Mouse (Mus musculus): ENCODE results near the gene 9130213A22Rik.
"Not testable (repeated sequence)": the region's sequence is repeated elsewhere in the genome, so short reads cannot be mapped to it uniquely, and the experiment has no call there.

Gene 9130213A22Rik

DNA sequence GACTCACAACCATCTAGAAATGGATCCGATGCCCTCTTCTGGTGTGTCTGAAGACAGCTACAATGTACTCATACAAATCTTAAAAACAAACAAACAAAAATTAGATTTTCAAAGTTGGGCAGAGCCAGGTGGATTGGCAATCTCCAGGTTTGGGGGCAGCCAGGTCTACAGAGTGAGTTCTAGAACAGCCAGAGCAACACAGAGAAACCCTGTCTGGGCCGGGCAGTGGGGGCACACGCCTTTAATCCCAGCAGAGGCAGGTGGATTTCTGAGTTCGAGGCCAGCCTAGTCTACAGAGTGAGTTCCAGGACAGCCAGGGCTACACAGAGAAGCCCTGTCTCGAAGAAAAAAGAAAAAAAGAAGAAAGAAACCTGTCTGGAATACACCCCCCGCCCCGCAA, 28.5 kb downstream of the 9130213A22Rik start:
- DNase-seq (ENCODE audit: low spot score in 2 of 2): not testable (repeated sequence)

DNA sequence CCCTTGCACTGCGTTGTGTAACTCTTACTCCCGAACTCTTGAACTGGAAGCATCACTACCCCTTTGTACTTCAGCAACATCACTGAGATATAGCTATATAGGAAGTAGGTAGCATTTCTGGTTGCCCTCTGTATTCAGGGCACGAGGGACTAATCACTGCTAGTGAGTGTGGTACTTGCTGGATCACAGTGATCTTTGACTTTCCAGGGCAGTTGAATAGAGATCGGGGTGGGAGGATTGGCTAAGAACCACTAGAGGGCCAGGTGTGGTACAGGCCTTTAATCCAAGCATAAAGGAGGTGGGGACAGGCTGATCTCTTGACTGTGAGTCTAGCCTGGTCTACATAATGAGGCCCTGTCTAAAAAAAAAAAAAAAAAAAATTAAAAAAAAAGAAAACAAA, 29.5 kb downstream of the 9130213A22Rik start:
- no peak for DNase-seq (ENCODE audit: low spot score in 2 of 2)

- DNase-seq (ENCODE audit: low spot score in 2 of 2): peak; percentile 95
Observed at GRCm38 (mm10) chr11:69092386-69092751, 30.0 kb downstream of the 9130213A22Rik start.

GRCm38 (mm10) chr11:69091566-69092385, 30.6 kb downstream of the 9130213A22Rik start:
- DNase-seq (ENCODE audit: low spot score in 2 of 2): no peak

DNA sequence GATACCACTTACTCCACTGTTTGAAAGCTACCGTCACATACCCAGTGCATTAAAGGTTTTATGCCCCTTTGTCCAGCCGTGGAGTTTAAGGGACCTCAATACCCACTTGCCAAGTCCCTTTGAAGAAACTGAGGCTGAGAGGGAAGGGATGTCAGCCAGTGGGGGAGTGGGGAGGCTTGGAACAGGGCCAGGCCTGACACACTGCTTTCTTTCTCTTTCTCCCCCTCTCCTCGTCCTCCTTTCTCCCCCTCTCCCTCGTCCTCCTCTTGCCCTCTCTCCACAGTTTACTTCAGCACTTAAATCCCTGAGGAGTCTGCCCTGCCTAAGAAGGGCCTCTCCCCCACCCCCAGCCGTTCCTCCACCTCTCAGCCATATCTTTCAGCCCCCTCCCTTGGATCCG, 32.0 kb downstream of the 9130213A22Rik start:
- DNase-seq (ENCODE audit: low spot score in 2 of 2): no peak

DNA sequence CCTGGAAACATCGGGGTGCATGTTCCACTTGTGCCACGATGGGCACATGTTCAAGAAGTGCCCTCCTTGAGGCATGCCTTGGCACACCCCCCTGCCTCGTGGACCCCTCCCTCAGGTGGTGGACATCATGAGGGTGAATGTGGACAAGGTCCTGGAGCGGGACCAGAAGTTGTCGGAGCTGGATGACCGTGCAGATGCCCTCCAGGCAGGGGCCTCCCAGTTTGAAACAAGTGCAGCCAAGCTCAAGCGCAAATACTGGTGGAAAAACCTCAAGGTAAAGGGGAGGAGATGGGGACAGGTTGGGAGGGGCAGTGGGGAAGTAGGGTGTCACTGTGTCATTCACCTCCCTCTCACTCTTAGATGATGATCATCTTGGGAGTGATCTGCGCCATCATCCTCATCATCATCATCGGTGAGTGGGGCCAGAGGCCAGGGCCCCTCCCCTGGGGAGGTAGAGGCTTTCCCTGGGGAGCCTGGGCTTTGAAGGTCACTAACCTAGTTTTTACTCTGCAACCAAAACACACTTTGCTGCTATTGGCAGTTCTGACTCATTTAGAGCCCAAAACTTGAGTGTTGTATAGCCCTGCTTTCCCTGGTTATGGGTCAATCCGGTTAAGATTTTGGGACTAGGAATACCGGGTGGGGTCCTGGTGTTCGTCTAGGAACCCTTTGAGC, 32.6 kb downstream of the 9130213A22Rik start:
- DNase-seq (ENCODE audit: low spot score in 2 of 2): no peak

GRCm38 (mm10) chr11:69088856-69089615, 33.4 kb downstream of the 9130213A22Rik start:
- peak; percentile 65 to 66 for DNase-seq (ENCODE audit: low spot score in 2 of 2)

- DNase-seq (ENCODE audit: low spot score in 2 of 2): peak; percentile 87 to 93
Observed at GRCm38 (mm10) chr11:69088103-69088855, 34.1 kb downstream of the 9130213A22Rik start, which contains the start of gene Vamp2. Vamp2 (plus strand) TSS chr11:69088490.

GRCm38 (mm10) chr11:69087597-69087996, 34.8 kb downstream of the 9130213A22Rik start:
- DNase-seq (ENCODE audit: low spot score in 2 of 2): no peak

DNA sequence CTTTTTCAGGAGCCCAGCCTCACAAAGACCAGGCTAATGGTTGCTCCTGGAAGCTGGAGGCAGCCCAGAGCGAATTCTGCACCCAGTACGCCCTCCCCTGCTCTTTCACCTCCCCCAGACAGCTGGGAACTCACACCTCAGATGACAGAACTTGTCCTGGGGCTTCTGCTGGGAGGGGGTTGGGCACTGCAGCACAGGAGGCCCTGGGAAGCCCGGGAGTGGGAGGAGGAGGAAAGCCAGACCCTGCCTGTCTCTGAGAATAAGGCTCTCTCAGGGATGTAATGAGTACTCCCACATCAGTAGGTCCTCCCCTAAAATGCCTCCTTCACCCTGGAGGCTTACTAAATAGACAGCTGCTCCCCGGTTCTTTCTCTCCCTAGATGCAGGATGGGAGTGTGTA, 35.3 kb downstream of the 9130213A22Rik start:
- DNase-seq (ENCODE audit: low spot score in 2 of 2): no peak

DNA sequence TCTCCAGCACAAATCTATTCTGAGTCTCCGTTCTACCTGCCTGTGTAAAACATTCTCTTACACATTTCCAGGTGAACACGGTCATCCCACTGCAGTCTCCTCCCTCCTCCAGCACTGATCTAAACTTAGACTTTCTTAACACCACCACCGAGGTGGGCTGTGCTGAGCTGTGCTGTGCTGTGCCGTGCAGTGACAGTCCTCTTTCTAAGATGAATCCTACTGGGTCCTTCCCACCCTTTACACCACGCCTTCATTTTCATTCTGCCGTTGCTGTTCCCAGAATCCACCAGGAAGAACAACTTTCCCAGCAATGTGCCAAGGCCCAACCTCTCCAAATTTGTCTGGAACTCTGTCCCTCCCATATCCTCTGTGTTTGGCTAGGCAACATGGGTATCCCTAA, 36.0 kb downstream of the 9130213A22Rik start:
- no peak for DNase-seq (ENCODE audit: low spot score in 2 of 2)

GRCm38 (mm10) chr11:69085608-69086007, 36.8 kb downstream of the 9130213A22Rik start:
- DNase-seq (ENCODE audit: low spot score in 2 of 2): no peak

- no peak for DNase-seq (ENCODE audit: low spot score in 2 of 2)
Observed at GRCm38 (mm10) chr11:69081613-69082012, 40.8 kb downstream of the 9130213A22Rik start.

DNA sequence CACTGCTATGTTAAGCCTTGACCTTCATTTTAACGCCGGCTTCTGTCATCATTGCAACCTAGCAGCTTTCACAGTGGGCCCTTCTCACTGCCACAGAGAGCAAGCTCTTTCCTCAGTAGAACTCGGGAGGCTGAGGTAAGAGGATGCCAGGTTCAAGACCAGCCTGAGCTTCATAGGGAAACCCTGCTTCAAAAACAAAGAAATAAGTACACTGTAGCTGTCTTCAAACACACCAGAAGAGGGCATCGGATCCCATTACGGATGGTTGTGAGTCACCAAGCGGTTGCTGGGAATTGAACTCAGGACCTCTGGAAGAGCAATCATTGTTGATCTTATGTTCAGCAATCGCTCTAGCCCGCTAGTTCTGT, 41.5 kb downstream of the 9130213A22Rik start:
- no peak for DNase-seq (ENCODE audit: low spot score in 2 of 2)

DNA sequence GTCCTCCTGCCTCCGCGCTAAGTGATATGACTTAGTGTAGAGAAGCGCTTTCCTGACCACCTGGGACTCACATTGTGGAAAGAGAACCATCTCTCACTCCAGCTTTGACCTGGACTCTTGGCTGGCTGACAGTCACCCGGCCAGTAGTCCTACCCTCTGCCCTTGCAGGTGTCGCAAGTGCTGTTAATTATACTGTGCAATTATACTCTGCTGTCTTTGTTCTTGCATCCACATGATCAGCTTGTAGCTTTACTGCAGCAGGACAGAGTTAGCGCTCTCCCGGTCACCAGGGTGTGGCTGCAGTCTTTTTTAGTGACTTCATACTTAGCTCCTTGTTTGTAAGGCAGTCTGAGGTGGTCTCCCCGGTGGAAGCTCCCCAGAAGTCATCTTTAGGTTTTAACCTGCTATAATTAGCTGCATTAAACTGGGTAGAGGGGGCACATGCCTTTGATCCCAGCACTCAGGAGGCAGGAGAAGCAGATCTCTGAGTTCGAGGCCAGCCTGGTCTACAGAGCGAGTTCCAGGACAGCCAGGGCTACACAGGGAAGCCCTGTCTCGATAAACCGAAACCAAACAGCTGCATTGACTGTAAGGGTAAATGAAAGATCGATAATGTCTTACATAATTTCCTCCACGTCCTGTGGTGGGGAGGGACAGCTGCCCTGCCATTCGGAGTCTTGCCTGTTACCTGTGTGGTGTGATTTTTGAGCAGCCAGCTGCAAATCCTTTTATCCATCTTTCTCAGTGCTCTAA, 42.1 kb downstream of the 9130213A22Rik start:
- DNase-seq (ENCODE audit: low spot score in 2 of 2): no peak

DNA sequence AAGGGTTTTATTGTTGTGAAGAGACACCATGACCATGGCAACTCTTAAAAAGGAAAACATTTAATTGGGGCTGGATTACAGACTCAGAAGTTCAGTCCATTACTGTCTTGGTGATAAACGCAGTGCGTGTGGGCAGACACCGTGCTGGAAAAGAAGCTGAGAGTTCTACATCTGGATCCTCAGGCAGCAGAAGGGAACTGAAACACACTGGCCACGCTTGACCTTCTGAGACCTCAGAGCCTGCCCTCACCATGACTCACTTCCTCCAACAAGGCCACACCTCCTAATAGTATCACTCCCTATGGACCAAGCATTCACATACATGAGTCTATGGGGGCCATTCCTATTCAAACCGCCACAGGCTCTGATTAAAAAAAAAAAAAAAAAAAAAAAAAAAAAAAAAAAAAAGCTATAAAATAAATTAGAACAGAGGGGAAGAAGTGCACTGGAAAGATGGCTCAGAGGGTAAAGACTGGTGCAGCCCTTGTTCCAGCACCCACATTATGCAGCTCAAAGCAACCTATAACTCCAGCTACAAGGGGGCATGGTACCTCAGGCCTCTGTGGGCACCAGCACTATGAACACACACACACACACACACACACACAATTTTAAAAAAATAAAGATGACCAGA, 43.5 kb downstream of the 9130213A22Rik start:
- DNase-seq (ENCODE audit: low spot score in 2 of 2): peak in 1 of 2 experiments; percentile 45

DNA sequence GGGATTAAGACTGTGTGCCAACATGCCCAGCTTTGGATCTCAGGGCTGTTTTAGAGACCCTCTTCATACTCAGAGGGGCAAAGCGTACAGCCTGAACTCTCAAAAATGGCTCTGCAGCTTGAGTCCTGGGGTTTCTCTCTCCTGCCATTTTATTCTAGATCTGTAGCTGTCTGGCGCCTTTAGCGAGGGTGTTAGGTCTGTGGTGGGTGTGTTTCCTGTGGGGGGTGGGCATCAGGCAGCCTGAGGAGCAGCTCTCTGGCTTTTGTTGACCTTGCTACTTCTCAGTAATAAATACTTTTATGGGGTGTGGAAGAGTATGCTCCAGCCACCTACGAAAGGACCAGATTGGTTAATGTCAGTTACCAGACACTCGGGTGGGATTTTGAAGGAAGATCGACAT, 44.3 kb downstream of the 9130213A22Rik start:
- no peak for DNase-seq (ENCODE audit: low spot score in 2 of 2)

DNA sequence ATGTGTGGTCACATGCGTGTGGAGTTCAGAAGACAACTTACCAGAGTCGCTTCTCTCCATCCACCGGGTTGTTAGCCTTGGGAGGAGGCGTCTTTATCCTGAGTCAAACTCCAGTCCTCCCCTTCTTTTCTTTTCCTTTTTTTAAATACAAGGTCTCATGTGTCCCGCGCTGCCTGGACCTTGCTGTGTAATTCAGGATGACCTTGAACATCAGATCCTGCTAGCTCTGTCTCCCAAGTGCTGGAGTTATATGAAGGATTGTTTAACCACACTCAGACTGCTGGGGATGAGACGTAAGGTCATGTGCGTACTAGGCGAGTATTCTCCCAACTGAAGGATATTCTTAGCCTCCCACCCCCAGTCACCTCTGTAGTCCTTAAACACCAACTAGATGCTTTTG, 45.1 kb downstream of the 9130213A22Rik start:
- DNase-seq (ENCODE audit: low spot score in 2 of 2): no peak

GRCm38 (mm10) chr11:69076572-69076971, 45.8 kb downstream of the 9130213A22Rik start:
- no peak for DNase-seq (ENCODE audit: low spot score in 2 of 2)

- DNase-seq (ENCODE audit: low spot score in 2 of 2): no peak
Observed at GRCm38 (mm10) chr11:69075764-69076479, 46.5 kb downstream of the 9130213A22Rik start.
